Mouse (Mus musculus) adrenal gland, adult (tissue): ENCODE data around the gene Esf1.
"Not testable (repeated sequence)": the region's sequence is repeated elsewhere in the genome, so short reads cannot be mapped to it uniquely, and the experiment has no call there.

Experiments
- DNase-seq, 2 experiments: peaks; one replicate each; pipeline ENCODE4 v3.0.0; 2022 to 2023; ENCODE audit warnings: low spot score in 1 of 2; ENCODE audit not compliant: inconsistent age in 2 of 2

The Esf1 gene

DNA sequence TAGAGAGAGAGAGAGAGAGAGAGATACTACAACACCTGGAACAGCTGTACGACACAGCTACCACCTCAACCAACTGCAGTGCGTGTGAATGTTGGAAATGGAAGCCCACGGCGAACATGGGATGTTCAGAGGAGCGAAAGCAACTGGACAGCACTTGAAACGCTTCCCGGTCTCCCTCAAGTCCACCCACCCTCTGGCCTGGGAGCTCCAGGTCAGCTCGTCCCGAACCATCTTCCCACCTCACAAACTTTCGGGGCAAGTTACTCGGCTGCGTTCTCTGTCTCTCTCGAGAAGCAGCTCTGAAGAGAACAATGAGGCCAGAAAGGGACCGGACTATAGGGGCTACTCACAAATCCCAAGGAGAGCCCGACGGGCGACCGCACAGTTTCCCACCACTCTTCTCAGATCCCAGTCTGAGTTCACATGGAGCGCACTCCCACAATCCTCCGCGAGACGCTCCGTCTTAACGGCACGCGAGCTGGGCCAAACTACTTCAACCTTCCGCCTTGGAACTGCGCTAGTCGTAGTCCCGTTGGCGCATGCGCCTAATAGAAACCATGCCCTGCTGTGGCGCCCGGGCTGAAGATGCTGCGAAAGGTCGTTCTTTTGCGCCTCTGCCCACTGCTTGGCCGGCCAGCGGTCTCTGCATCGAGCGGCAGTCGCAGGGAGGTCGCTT is at the start of gene Esf1, which contains the start of gene Ndufaf5:
TSS of gene Esf1 (minus strand) at position 438 of the 676 bp plus-strand sequence.
TSS of gene Ndufaf5 (plus strand) at position 523 of the 676 bp plus-strand sequence.
- DNase-seq: peak; percentile 96 to 99

DNA sequence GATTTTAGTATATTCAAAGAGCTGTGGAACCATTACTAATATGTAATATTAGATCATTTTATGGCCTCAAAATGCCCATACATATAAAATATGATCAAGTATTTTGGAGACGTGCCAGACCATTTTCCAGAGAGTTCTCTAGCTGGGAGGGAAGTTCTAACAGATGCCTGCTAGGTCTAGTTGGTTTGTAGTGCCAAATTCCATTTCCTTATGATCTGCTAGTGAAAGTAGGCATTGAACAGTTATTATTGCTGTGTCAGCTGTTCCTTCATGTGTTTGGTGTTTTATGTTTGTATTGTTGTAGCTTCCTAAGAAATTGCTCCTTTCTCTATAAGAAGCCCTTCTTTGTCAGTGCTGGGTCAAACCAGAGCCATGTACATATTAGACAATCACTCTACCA is 45.6 kb upstream of the Esf1 start:
- DNase-seq: no peak

DNA sequence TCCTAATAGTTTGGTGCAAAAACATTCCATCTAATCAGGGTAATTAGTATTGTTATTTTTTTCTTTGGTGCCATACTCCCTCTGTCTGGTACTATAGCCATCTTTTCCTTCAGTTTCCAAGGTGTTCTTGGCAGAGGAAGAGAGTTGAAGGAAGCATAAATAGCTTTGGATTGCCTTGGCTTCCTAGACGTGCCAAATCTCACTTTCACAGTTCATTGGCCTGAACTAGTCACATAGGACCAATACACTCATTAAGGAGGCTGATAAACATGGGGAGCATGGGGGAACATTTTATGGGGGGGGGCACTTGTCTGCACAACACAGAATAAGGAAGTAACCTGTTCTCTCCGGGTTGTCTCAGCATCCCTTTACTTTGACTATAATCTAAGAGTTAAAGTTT is 45.1 kb upstream of the Esf1 start:
- DNase-seq: no peak

DNA sequence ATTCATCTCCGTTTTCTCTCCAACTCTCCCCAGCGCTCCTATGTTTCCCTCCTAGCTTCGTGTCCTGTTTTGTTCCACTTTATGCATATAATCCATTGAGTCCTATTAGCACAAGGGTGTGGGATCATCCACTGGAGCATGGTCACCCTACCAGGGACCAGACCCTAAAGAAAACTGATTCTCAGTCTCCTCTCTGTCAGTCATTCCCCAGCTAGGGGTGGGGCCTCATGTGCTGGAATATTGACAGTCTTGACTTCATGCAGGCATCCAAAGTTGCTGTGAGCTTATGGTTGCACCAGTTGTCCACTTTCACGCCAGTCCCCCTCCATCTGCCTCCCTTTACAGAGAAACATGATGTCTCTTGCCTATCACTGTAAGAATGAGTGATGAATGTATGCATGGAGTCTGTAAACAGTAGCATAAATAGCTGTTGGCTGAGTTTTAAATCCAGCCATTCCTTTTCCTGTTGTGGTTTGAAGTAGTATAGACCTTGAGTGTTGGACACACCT is 44.2 kb upstream of the Esf1 start:
- no peak for DNase-seq

DNA sequence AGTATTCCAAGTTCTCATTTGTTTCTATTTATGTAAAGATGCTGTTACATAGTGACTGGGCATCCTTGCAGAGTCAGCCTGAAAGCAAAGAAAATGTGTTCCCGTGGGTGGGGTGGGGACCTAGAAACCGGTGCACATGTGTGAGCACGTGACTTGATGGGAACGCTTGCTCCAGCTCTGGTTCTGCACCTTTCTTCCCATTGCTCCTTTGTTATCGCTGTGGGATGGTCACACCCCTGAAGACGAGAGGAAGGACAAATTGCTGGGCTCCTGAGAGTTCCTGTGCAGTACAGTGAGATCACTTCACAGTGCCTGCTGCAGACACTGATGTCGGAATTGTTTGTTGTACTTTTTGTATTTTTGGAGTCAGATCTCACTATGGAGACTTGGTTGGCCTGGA is 33.4 kb upstream of the Esf1 start:
- DNase-seq: no peak

DNA sequence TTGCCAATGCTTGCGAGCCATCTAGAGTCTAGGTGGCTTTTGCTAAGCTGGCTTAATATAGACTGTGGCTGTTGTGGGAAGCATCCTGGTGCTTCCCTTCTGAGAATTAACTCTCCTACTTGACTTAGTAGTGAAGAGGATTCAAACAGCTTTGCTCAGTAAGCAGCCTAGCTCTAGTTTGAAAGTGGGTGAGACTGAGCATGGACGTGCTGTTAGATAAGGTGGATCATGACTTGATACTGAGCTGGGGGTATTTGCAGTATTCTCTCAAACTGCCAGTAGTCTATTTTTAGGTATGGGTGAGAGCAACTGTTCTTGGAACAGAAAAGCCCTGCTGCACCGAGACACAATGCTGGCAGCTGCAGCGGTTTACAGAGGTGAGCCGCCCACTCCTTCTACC is 32.2 kb upstream of the Esf1 start:
- DNase-seq: no peak

DNA sequence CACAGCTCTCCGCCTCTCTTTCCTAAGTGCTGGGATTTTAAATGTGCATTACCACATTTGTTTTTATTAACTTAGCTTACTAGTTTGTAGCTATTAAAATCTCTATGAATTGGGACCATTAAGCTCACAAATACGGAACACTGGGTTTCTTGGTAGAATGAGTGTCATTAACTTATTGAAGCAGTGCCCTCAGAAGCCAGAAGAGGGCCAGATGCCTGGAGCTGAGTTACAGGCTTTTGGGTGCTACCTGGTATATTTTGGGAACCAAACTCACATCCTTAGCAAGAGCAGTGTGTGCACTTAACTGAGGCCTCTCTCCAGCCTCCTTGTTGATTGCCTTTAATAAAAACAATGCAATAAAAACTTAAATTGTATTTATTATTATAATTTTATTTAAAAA is 30.3 kb upstream of the Esf1 start:
- DNase-seq: no peak

DNA sequence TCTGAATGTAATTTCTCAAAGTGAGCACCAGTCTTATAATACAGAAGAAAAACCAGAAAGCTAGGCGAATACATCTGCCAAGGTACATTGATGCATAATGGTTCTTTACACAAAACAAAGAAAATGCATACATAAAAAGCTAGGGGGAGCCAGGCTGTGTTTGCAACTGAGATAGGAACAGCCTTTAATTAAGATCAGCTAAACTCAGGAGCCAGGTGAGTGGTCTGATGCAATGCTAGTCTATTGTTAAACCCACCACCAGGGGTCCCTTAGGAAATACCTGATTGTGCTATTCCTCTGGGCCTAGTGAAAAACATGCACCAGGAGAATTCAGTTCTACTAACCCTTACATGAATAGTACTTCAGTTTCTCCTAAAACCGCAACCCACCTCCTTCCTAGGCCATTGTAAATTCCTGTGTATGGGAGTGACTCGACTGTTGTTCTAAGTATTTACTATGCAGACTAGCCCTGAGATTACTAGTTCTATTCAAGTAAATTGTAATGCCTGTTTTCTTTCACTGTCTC is 15.4 kb upstream of the Esf1 start:
- DNase-seq: not testable (repeated sequence)

DNA sequence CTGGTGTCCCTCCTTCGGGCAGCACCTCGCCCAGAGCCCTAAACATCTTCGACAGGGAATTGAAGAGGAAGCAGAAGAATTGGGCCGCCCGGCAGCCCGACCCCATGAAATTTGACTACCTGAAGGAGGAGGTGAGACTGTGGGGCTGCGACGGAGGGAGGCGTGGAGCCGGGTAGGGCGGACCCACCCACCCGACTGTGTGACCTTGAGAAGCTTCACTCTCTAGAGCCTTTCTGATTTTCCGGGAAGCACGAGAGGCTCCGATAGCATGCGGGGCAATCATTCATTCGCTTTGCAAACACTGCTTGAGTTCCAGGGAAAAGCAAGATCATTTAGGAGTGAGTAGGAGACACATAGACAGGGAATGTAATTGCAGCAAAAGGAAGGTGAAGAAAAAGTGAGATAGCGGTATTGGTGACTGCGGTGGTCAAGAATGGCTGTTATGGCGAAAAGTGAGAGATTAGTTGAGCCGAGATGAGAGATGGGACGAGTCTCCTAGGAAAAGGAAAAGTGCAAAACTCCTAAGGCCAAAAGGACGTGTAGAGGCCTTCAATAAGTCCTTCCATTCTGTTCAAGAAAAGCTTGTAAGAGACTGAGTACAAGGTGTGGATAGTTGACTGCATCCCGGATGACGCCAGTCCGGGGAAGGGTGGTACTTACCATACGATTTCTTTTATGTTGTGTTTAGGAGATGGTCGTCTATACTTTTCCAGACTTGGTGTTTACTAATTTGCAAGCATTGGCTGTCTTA is 614 bp upstream of the Esf1 start:
- DNase-seq: no peak

DNA sequence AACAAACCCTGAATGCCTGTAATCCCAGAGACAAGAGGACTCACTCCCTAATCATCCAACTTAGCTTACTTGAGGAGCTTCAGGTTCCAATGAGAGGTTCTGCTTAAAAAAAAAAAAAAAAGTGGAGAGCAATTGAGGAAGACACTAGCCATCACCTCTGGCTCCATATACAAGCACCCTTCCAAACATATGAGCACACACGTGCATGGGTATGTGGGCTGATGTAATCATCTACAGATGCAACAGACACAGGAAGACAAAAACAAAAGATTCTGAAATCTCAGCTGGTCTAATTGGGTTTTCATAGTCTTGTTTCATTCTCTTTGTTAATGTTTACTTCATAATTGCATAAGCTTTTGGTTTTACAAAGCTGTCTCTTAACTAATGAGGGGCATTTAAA is 1.3 kb downstream of the Esf1 start:
- DNase-seq: no peak

DNA sequence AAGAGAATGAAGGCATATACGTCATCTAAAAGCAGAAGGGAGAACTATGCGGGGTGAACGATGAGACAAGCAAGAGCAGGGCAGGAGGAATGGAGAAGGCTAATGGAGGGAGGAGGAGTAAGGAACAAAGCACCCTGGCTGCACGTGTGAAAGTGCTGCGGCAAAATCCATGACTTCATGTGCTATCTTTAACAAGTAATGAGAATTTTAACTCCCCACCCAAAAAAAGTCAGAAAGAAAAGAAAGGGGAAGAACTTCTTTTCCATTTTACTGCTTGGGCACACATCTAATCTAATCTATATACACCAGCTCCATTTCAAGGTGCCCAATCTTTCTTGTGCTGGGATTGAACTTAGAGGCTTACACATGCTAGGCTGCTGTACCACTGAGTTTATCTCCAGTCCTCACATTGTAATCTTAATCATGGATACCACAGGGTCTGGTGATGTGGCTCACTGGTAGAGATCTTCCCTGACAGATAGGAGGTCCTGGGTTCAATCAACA is 7.0 kb downstream of the Esf1 start:
- DNase-seq: no peak

DNA sequence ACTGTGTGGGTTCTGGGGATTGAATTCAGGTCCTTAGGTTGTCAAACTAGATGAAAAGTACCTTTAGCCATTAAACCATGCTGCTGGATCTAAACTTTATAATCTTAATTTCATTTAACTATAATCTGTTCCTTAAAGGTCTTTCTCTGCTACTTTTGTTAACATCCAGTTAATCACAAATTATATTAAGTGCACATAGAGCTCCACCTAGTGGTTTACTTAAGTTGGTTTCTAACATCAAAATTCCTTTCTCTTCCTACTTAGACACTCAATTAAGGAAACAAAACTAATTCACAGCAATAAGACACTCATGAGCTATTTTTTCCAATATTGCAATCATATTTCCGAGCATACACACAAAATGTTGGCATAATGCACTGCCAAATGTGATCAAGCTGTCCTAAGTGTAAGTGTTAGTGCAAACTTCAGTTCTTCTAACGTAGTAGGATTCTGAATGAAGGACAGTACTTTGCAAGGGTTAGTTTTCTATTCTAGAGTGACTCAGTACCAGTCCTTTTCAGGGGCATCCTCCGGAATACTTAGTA is 11.1 kb downstream of the Esf1 start:
- DNase-seq: peak in 1 of 2 experiments; percentile 74

DNA sequence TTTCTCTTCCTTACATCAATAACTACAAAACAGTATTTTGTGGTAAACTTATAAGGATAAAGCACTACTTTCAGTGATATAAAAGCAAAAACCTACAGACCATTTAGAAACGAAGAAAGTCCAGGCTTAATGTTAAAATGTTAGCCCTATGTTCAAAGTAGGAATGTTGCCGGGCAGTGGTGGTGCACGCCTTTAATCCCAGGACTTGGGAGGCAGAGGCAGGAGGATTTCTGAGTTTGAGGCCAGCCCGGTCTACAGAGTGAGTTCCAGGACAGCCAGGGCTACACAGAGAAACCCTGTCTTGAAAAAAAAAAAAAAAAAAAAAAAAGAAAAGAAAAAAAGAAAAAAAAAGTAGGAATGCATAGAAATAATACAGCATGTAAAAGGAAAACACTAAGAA is 18.6 kb downstream of the Esf1 start, which contains the start of gene Gm17374:
TSS of gene Gm17374 (plus strand) at position 301 of the 400 bp plus-strand sequence.
- not testable (repeated sequence) for DNase-seq

DNA sequence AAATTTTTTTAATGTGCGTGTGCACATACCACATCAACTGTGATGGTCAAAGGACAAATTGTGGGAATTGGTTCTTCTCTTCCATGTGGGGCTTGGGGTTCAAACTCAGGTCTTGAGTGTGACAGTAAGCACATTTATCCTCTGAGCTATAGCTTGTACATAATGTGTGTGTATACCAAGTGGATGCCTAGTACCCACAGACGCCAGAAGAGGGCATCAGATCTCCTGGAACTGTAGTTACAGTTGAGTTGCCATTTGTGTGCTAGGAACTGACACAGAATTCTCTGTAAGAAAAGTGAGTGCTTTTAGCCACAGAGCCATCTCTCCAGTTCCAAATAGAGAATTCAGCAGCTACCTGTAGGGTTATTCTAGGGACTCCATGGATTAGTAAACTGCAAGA is 44.8 kb downstream of the Esf1 start:
- no peak for DNase-seq

DNA sequence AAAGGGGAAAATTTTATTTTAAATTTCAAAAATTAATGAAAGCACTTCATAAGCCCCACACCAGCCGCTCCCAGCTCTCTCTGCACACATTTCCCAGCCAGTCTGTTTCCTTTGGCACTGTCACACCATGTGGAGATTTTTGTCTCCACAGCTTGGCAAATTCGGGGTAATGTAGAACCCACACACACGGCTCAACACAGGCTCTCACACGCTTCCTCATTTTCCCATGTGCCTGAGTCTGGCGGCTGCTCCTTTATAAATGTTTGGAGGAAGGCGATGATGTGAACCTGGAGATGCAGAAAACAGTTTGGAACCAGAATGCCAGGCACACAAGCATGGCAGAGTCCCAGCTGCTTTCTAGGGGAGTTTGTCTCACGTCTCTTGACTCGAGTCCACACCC is 56.5 kb downstream of the Esf1 start:
- no peak for DNase-seq

DNA sequence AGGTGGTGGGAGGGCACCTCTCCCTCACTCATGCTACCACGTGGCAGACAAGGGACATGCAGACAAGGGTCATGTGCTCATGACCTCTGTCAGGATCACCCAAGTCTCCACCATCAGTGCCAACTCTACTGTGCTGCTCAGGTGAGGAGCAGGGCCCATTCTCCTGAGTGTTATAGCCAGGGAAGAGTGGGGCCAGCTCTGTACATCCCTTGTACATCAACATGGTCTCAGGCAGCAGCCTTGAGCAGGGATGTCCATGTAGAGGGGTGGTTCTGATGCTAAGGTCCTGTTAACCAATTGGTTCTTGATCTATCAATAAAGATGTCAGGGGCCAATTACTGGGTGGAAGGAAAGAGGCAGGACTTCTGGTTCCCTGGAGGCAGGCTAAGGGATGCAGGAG is 61.4 kb downstream of the Esf1 start:
- no peak for DNase-seq

DNA sequence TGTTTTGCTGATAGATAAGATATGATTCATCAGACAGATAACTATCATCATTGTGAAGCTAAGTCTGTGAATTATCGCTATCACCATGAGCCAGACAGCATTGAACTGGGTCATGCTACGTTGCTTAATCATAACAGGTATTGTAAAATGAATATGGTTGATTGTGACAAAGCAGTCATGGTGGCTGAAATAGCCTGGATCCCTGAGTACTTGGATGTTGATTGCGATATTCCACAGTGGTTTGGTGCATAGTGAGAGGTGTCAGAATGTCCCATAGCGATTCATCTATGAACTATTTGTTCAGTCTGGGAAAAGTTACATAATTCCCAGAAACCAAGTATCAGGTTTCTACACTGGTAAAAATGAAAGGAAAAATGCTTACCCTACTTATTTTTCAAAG is 62.7 kb downstream of the Esf1 start:
- peak in 1 of 2 experiments; percentile 59 for DNase-seq

DNA sequence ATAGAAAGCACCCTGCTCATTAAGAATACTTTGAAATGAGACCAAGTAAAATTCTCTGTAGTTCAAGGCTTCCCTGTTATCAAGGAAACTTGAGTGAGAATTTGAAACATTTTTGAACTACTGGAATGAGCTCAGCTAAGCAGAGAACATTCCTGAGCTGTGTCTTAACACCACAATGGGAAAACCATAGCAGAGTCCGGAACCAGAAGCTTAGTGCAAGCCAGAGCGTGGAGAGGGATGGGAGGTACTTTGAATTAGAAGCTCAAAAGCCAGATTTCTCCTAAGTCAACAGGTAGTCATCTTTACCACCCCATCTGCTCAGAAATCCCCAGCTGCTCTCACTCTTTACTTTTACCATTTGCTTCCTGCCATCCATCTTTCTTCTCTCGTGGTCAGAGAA is 65.4 kb downstream of the Esf1 start:
- DNase-seq: no peak

DNA sequence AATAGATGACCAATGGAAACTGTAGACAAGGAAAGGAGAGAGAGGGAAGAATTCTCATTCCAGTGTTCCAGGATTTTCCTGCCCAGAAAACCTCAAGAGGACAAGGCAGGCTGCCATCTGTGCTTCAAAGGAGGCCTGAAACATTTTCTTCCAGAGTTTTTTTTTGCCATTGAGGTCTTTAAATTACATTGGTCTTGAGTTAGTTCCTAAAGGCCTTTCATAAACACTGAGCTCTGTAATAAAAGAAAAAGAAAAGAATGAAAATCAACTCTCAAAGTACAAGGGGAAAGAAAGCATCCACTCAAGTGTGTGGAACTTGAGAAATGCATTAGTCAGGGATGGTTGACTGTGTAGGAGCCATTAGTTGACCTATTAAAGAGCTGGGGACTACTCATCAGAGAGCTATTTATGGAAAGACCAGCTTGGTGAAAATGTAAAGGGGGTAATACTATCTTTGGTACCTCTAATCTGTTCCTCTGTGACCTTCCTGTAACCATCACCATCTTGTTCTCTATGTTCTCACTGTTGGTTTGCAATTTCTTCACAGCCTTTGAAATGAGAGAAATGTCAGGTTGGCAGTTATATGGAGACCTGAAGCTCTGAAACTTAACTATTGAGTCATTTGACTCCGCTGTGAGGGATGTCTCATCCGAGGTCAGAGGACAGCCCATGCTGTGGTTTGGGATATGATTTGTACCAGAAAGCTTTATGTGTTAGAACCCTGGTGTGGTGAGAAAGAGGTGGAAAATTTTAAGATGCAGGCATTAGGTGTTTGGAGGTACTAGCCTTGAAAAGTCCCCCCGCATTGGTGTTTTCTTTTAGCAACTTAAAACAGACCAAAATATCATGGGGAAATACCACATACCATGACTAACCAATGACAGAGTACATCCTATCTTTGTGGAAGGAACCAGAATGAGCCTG is 69.6 kb downstream of the Esf1 start:
- DNase-seq: no peak

DNA sequence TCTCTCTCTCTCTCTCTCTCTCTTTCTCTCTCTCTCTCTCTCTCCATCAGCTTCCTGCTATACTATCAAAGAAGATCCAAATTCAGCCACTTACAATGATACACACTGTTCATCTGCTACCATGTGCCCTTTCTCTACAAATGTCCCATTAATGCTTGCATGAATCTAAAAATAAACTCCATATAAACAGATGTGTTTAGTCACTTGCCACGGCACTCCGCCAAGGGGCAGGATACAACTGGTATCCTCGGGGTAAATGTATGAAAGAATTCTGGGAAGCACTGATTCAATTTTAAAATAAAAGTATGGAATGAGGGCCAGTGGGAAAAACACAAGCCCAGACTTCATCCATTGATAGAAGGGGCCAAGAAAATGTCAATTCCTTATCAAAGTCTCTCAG is 70.4 kb downstream of the Esf1 start:
- DNase-seq: no peak
